7 mouse cellular contexts compared by ENCODE assay signal in the genomic region with DNA sequence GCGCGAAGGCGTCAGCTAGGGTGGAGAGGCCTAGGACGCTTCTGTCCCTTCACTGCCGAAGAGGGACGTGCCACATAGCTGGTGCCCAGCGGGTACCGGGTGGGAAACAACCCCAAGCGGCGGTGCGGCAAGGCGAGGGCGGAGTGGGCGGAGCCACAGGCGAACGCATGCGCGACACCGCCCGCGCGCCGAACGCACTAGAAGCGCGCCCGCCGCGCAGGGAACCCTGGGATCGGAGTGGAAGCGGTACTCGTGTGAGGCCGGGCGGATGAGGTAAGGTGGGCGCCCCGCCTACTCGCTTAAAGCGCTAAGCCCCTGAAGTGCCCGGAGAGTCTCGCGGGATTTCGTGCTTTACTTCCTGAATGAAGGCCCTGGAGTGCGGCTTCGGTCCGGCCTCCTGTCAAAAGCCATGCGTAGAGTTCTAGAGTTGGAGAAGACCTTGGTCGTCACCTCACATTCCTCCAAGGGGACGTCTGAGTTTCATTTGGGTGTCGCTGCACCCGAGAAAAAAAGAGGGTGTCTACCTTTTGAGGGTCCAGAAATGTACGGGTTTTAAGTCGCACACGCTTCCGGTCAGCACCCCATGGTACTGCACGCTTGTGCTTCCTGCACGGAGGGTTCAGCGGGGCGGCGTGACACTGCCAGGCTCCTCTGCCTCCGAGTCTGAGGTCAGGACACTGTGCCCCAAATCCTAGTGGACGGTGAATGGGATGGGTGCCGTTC. TPM values are rescaled to one million over a fixed set of nuclear protein-coding genes. Genes with fewer than 3 reads are reported as not detected.
DNase-seq lines count a peak whose midpoint lies in the region; ATAC-seq lines count a peak whose summit lies in the region.

A gene (minus strand): TSS at position 151 of the 723 bp plus-strand sequence.
A gene (minus strand): TSS at position 227 of the 723 bp plus-strand sequence.

- no peaks in the 10 kb centered on the region for H3K36me3 ChIP-seq in embryonic facial prominence, embryonic 11.5 days (replicated peaks; ENCODE audit: control insufficient read depth, insufficient read depth, low read depth, low read length)
- H3K36me3 ChIP-seq in limb, embryonic 10.5 days: peaks cover 6% of the 10 kb centered on the region
- H3K36me3 ChIP-seq in midbrain, embryonic 13.5 days: 0 out of 2 replicates have a peak, but pooled peaks cover 2% of the 10 kb centered on the region

- peak within 1 kb of the TSS; percentile 94 for H3K9ac ChIP-seq in embryonic facial prominence, embryonic 11.5 days (replicated peaks; ENCODE audit: low read length)
- peak within 1 kb of the TSS; percentile 98 for H3K9ac ChIP-seq in midbrain, embryonic 13.5 days (replicated peaks)

- H3K4me2 ChIP-seq in embryonic facial prominence, embryonic 11.5 days (ENCODE audit: low read depth, low read length): peak within 1 kb of the TSS; percentile 85
- peak within 1 kb of the TSS; percentile 91 for H3K4me2 ChIP-seq in midbrain, embryonic 13.5 days (replicated peaks)

- H3K27ac ChIP-seq in embryonic facial prominence, embryonic 11.5 days (replicated peaks; ENCODE audit: low read depth, low read length): peak within 1 kb of the TSS; percentile 73
- peak within 1 kb of the TSS; percentile 95 for H3K27ac ChIP-seq in limb, embryonic 10.5 days
- H3K27ac ChIP-seq in midbrain, embryonic 13.5 days: peak within 1 kb of the TSS; percentile 95

- WGBS in embryonic facial prominence, embryonic 11.5 days: under 1% methylated on average over 62 of the region's 62 CpGs
- under 1% methylated on average over 62 of the region's 62 CpGs for WGBS in limb, embryonic 10.5 days
- under 1% methylated on average over 62 of the region's 62 CpGs for WGBS in midbrain, embryonic 13.5 days

- H3K27me3 ChIP-seq in embryonic facial prominence, embryonic 11.5 days (ENCODE audit: control insufficient read depth, insufficient read depth, low read length): no peaks in the 10 kb centered on the region
- H3K27me3 ChIP-seq in limb, embryonic 10.5 days (ENCODE audit: low read depth, poor library complexity, severe bottlenecking): no peaks in the 10 kb centered on the region
- no peaks in the 10 kb centered on the region for H3K27me3 ChIP-seq in midbrain, embryonic 13.5 days

- ATAC-seq in embryonic facial prominence, embryonic 11.5 days (replicated peaks; ENCODE audit: insufficient number of reproducible peaks, low FRiP score, low TSS enrichment, low read depth): peak; percentile 98
- ATAC-seq in granulocyte monocyte progenitor cell, adult 5-6 weeks (replicated peaks; ENCODE audit: poor library complexity, severe bottlenecking): peak; percentile 93
- ATAC-seq in midbrain, embryonic 13.5 days: peak; percentile 100

- no peaks in the 10 kb centered on the region for H3K4me1 ChIP-seq in embryonic facial prominence, embryonic 11.5 days (ENCODE audit: control insufficient read depth, insufficient read depth, low read length)
- peaks cover 20% of the 10 kb centered on the region for H3K4me1 ChIP-seq in limb, embryonic 10.5 days
- H3K4me1 ChIP-seq in midbrain, embryonic 13.5 days (replicated peaks): peaks cover 29% of the 10 kb centered on the region

- no peaks in the 10 kb centered on the region for H3K9me3 ChIP-seq in embryonic facial prominence, embryonic 11.5 days (replicated peaks; ENCODE audit: control insufficient read depth, low read length)
- H3K9me3 ChIP-seq in limb, embryonic 10.5 days (replicated peaks): no peaks in the 10 kb centered on the region
- no peaks in the 10 kb centered on the region for H3K9me3 ChIP-seq in midbrain, embryonic 13.5 days

- DNase-seq in adrenal gland, postnatal 14 days: peak; percentile 99
- DNase-seq in embryonic facial prominence, embryonic 11.5 days (ENCODE audit: low spot score): peak; percentile 100
- peak; percentile 99 for DNase-seq in kidney, adult 11 months
- DNase-seq in limb, embryonic 10.5 days (ENCODE audit: low spot score): peak; percentile 96
- DNase-seq in spleen, adult 12 weeks (ENCODE audit: low spot score): peak; percentile 96

- H3K4me3 ChIP-seq in embryonic facial prominence, embryonic 11.5 days (ENCODE audit: low read depth, low read length): peak within 1 kb of the TSS; percentile 93
- H3K4me3 ChIP-seq in limb, embryonic 10.5 days: peak within 1 kb of the TSS; percentile 96
- H3K4me3 ChIP-seq in midbrain, embryonic 13.5 days (replicated peaks): peak within 1 kb of the TSS; percentile 84

RNA-seq across cellular contexts. Expression of the first gene that starts in this region (rescaled TPM):
- not detected in 2 replicates for total RNA-seq in adrenal gland, postnatal 14 days (2021)
- polyA plus RNA-seq in embryonic facial prominence, embryonic 11.5 days (2014; fragmentation: Nextera tagmentation; extraction: Ambion mirVana): not detected in 2 replicates
- total RNA-seq in granulocyte monocyte progenitor cell, adult 5-6 weeks (2014; fragmentation: Nextera tagmentation): not detected in 2 replicates
- not detected in 2 replicates for total RNA-seq in granulocyte monocyte progenitor cell, adult 5-6 weeks (2017)
- polyA plus RNA-seq in limb, embryonic 10.5 days (2016; fragmentation: Nextera tagmentation; extraction: Ambion mirVana): not detected in 2 replicates
- polyA plus RNA-seq in midbrain, embryonic 13.5 days (2015; fragmentation: Nextera tagmentation; extraction: Ambion mirVana): 0.05 and 0.10 TPM in 2 replicates

RNA-seq across cellular contexts. Expression of the second gene that starts in this region (rescaled TPM):
- 37.7 and 38.6 TPM in 2 replicates for total RNA-seq in adrenal gland, postnatal 14 days (2021)
- polyA plus RNA-seq in embryonic facial prominence, embryonic 11.5 days (2014; fragmentation: Nextera tagmentation; extraction: Ambion mirVana): 80.5 and 81.4 TPM in 2 replicates
- 65.9 and 67.1 TPM in 2 replicates for total RNA-seq in granulocyte monocyte progenitor cell, adult 5-6 weeks (2014; fragmentation: Nextera tagmentation)
- total RNA-seq in granulocyte monocyte progenitor cell, adult 5-6 weeks (2017): 96.8 and 138 TPM in 2 replicates
- polyA plus RNA-seq in limb, embryonic 10.5 days (2016; fragmentation: Nextera tagmentation; extraction: Ambion mirVana): 53.6 and 60.0 TPM in 2 replicates
- 50.3 and 53.8 TPM in 2 replicates for polyA plus RNA-seq in midbrain, embryonic 13.5 days (2015; fragmentation: Nextera tagmentation; extraction: Ambion mirVana)

Comparison
In these comparisons a context has a peak if more than half of its experiments do, and no peak if none do; other contexts are left out.
1. Peak in every context shown above with its lines: DNase-seq, ATAC-seq, H3K4me3 ChIP-seq and H3K27ac ChIP-seq.